Mouse (Mus musculus): ENCODE measurements at regions not wholly inside any gene's neighbourhood (a gene's known extent, or its start where the extent isn't known, plus 50 kb on each side); places are given as distances from the start of the nearest gene placed in this dataset.
A peak's percentile ranks its signal among the peaks of the same experiment; 100 is the strongest.

DNA sequence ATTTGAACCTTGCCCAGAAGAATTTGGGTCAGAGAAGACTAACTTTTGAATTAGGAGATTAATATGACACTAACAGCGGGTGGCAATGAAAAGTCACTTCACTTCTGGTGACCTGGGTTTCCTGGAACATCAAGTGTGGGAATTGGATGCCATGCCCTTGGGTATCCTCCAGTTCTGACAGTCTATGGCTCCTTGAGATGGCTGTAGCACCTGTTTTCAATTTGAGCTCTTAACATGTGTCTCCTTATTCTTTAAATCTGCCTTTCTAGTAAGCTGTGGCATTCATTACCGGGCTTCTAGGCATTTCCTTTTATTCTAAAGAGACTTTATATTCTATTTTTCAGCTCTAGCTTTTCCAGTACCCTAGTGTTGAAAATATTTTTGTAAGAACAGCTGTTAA is 164.9 kb upstream of the Gypa start:
- no peak overlapping the region for H3K27ac ChIP-seq (ENCODE audit: low read depth, low read length)
- DNase-seq (ENCODE audit: low spot score) (no peak), ATAC-seq (ENCODE audit: insufficient read depth, low FRiP score, low TSS enrichment) (no peak)
- no peaks in the 10 kb centered on the region for H3K9me3 ChIP-seq (ENCODE audit: control insufficient read depth, low read length)
- 80% methylated on average over 2 of the region's 2 CpGs for WGBS
- no peak overlapping the region for H3K4me3 ChIP-seq (ENCODE audit: low read depth, low read length)
- H3K4me2 ChIP-seq (ENCODE audit: low read depth): no peak overlapping the region
- H3K9ac ChIP-seq (ENCODE audit: low read length): no peak overlapping the region
- no peaks in the 10 kb centered on the region for H3K27me3 ChIP-seq (ENCODE audit: control insufficient read depth, insufficient read depth, low read length)
- H3K36me3 ChIP-seq (ENCODE audit: control insufficient read depth, insufficient read depth, low read length): no peaks in the 10 kb centered on the region
- H3K4me1 ChIP-seq (ENCODE audit: control insufficient read depth, insufficient read depth, low read length): no peaks in the 10 kb centered on the region

DNA sequence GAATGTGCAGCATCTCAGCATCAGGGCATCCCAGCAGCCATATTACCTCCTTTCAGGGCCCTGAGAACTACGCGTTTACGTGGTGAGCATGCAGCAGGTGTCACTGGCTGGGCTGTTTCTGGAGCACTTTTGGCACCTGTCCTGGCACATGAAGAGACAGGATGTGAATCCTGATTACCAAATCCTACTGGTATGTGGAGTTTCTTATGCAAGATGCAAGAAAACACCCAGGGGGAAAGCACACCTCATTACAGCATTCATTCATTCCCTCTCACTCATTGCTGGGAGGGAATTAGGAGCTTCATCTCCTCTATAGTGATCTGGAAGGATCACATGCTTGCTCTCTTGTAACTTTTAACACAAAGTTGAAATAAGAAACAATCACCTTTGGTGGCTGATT is 167.7 kb upstream of the Gypa start:
- H3K27ac ChIP-seq (ENCODE audit: low read depth, low read length): no peak overlapping the region
- DNase-seq (ENCODE audit: low spot score) (no peak), ATAC-seq (ENCODE audit: insufficient read depth, low FRiP score, low TSS enrichment) (no peak)
- H3K36me3 ChIP-seq (ENCODE audit: control insufficient read depth, insufficient read depth, low read length): no peaks in the 10 kb centered on the region
- H3K9ac ChIP-seq (ENCODE audit: low read length): no peak overlapping the region
- no peaks in the 10 kb centered on the region for H3K4me1 ChIP-seq (ENCODE audit: control insufficient read depth, insufficient read depth, low read length)
- 96% methylated on average over 3 of the region's 3 CpGs for WGBS
- H3K4me2 ChIP-seq (ENCODE audit: low read depth): no peak overlapping the region
- H3K9me3 ChIP-seq (ENCODE audit: control insufficient read depth, low read length): no peaks in the 10 kb centered on the region
- no peaks in the 10 kb centered on the region for H3K27me3 ChIP-seq (ENCODE audit: control insufficient read depth, insufficient read depth, low read length)
- H3K4me3 ChIP-seq (ENCODE audit: low read depth, low read length): no peak overlapping the region

DNA sequence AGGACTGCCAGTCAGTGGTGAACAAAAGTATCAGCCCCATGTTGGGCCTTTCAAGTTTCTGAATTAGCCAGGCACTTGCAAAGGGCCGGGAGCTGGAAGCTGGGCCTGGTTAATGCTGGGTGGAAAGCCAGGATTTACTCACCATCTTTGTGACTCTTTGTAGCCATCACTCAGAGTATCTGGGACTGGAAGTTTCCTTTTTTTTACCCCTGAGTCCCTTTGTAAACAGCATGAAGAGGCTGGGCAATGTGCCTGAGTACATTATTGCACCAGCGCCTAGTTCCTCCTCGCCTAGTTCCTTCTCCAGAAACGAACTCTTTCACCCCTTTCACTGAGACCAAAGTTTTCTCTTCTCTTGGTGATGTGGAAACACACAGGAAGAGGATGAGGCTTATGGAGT is 168.4 kb upstream of the Gypa start:
- Histone ChIP-seq H3K4me2 (ENCODE audit: low read depth) (no peak overlapping the region), H3K27ac (ENCODE audit: low read depth, low read length) (no peak overlapping the region), H3K4me1 (ENCODE audit: control insufficient read depth, insufficient read depth, low read length) (no peaks in the 10 kb centered on the region), H3K4me3 (ENCODE audit: low read depth, low read length) (no peak overlapping the region), H3K27me3 (ENCODE audit: control insufficient read depth, insufficient read depth, low read length) (no peaks in the 10 kb centered on the region), H3K9ac (ENCODE audit: low read length) (no peak overlapping the region), H3K9me3 (ENCODE audit: control insufficient read depth, low read length) (no peaks in the 10 kb centered on the region), H3K36me3 (ENCODE audit: control insufficient read depth, insufficient read depth, low read length) (no peaks in the 10 kb centered on the region)
- WGBS: 74% methylated on average over 4 of the region's 4 CpGs
- no peak for ATAC-seq (ENCODE audit: insufficient read depth, low FRiP score, low TSS enrichment)
- no peak for DNase-seq (ENCODE audit: low spot score)

DNA sequence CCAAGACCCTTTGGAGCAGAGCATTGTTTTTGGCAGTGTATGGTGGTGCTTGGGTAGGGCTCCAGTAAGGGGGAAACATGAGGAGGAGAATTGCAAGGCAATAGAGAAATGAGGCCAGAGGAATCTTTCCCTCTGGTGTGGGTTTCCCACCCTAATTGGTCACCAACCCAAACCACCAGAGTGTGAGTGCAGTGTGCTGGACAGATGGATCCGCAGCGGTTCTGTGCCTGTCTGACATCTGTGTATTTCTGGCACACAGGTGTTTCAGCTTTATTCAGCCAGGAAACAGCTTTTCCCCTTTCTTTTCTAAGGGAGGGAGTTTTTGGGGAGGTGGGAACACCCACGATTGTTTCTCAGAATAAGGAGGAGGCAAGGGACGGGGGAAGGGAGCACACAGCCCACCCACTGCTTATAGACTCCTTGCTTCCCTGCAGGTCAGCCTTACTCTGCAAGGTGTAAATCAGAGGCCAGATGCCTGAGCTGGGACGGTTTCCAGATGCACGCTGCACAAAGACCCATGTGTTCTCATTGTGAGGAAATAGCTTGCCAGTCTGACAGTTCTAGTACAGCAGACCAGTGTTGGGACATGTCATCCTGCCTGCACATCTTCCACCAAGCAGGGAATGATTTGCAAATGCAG is 175.2 kb upstream of the Gypa start:
- ATAC-seq (ENCODE audit: insufficient read depth, low FRiP score, low TSS enrichment) (no peak), DNase-seq (ENCODE audit: low spot score) (no peak)
- Histone ChIP-seq H3K27ac (ENCODE audit: low read depth, low read length) (no peak overlapping the region), H3K4me3 (ENCODE audit: low read depth, low read length) (no peak overlapping the region), H3K4me1 (ENCODE audit: control insufficient read depth, insufficient read depth, low read length) (peaks cover 8% of the 10 kb centered on the region; the same call in 1 of the 2 replicates), H3K9me3 (ENCODE audit: control insufficient read depth, low read length) (no peaks in the 10 kb centered on the region), H3K9ac (ENCODE audit: low read length) (no peak overlapping the region), H3K4me2 (ENCODE audit: low read depth) (no peak overlapping the region), H3K36me3 (ENCODE audit: control insufficient read depth, insufficient read depth, low read length) (no peaks in the 10 kb centered on the region), H3K27me3 (ENCODE audit: control insufficient read depth, insufficient read depth, low read length) (no peaks in the 10 kb centered on the region)
- WGBS: 27% methylated on average over 6 of the region's 6 CpGs

DNA sequence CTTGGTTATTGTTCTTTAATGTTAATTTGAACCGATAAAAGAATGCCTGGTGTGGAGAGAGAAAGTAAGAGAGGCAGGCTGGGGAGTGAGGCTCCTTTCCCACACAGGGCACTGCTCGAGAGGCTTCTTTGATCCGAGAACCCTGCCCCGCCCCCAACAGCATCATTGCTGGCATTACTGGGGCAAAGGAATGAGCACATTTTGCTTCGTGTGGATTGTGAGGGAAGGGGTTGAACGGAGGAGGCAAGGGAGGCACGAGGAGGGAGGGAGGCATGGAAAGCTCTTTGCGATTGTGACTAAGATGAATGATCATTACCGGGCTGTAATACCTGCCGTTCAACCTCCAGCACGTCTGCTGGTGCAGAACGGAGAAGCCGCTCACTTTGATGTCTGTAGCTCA is 178.2 kb upstream of the Gypa start:
- no peak overlapping the region for H3K27ac ChIP-seq (ENCODE audit: low read depth, low read length)
- H3K9ac ChIP-seq (ENCODE audit: low read length): peak overlapping the region; percentile 0; the same call in 1 of the 2 replicates
- ATAC-seq (ENCODE audit: insufficient read depth, low FRiP score, low TSS enrichment) (peak; percentile 74), DNase-seq (ENCODE audit: low spot score) (peak; percentile 58)
- peaks cover 8% of the 10 kb centered on the region; the same call in 1 of the 2 replicates for H3K4me1 ChIP-seq (ENCODE audit: control insufficient read depth, insufficient read depth, low read length)
- H3K4me3 ChIP-seq (ENCODE audit: low read depth, low read length): no peak overlapping the region
- no peaks in the 10 kb centered on the region for H3K36me3 ChIP-seq (ENCODE audit: control insufficient read depth, insufficient read depth, low read length)
- H3K4me2 ChIP-seq (ENCODE audit: low read depth): peak overlapping the region; percentile 39
- H3K9me3 ChIP-seq (ENCODE audit: control insufficient read depth, low read length): no peaks in the 10 kb centered on the region
- under 1% methylated on average over 13 of the region's 13 CpGs for WGBS
- H3K27me3 ChIP-seq (ENCODE audit: control insufficient read depth, insufficient read depth, low read length): no peaks in the 10 kb centered on the region

DNA sequence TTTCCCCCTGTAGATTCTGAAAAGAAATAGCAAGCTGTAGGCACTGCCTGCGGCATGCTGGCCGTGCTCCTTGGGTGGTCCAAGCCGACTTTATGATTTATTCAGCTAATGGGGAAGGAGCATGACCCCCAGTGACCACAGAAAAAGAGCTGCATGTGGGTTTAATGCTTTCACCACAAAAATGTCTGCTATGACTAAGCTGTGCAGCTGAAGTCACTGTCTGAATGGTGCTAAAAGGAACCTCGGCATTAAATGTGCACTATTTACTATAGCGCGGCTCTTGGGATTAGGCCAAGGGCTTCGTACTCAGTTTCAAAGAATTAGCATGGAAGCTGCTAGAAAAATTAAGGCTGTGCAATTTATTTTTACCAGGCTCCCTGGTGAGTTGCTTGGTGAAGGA is 178.8 kb upstream of the Gypa start:
- Histone ChIP-seq H3K27ac (ENCODE audit: low read depth, low read length) (no peak overlapping the region), H3K36me3 (ENCODE audit: control insufficient read depth, insufficient read depth, low read length) (no peaks in the 10 kb centered on the region), H3K9me3 (ENCODE audit: control insufficient read depth, low read length) (no peaks in the 10 kb centered on the region), H3K27me3 (ENCODE audit: control insufficient read depth, insufficient read depth, low read length) (no peaks in the 10 kb centered on the region), H3K4me3 (ENCODE audit: low read depth, low read length) (no peak overlapping the region), H3K4me1 (ENCODE audit: control insufficient read depth, insufficient read depth, low read length) (peaks cover 8% of the 10 kb centered on the region; the same call in 1 of the 2 replicates), H3K9ac (ENCODE audit: low read length) (no peak overlapping the region), H3K4me2 (ENCODE audit: low read depth) (peak overlapping the region; percentile 39)
- ATAC-seq (ENCODE audit: insufficient read depth, low FRiP score, low TSS enrichment) (peak; percentile 66), DNase-seq (ENCODE audit: low spot score) (peak; percentile 73)
- WGBS: 6% methylated on average over 7 of the region's 7 CpGs

DNA sequence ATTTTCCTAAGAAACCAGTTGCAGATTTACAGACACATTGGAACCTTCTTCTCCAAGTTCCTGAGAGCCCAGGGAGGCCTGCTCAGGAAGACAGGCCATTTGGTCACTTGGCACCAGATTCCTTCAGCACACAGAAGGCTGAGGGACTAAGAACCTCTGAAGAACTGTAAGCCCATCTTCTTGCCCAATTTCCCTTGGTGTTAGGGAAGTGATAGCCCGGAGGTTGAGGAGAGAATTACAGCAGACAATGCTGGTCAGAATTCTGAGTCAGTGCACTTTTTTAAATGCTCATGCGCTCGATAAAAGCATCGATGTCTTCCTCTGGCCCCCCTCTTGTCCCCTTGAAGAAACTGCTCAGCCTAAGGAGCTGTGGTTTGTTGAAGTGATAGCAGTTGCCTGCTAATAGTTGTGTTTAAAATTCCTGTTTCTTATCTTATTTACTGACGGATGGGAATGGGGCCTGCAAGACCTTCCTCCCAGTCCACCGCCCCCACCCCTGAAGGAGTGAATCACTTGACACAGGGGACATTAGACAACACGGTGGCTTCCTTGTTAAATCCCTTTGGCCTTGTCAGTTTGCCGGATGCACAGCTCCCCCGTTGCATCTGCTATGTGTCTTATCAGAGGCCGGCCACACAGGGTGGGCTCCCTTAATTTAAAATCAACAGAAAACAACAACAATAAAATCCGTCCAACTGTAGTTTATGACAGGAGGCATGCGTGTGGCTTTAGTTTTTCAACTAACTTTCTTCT is 179.5 kb upstream of the Gypa start:
- H3K4me3 ChIP-seq (ENCODE audit: low read depth, low read length): no peak overlapping the region
- H3K4me1 ChIP-seq (ENCODE audit: control insufficient read depth, insufficient read depth, low read length): peaks cover 8% of the 10 kb centered on the region; the same call in 1 of the 2 replicates
- WGBS: 28% methylated on average over 12 of the region's 12 CpGs
- no peak overlapping the region for H3K27ac ChIP-seq (ENCODE audit: low read depth, low read length)
- DNase-seq (ENCODE audit: low spot score): no peak
- no peaks in the 10 kb centered on the region for H3K9me3 ChIP-seq (ENCODE audit: control insufficient read depth, low read length)
- no peak overlapping the region for H3K9ac ChIP-seq (ENCODE audit: low read length)
- ATAC-seq (ENCODE audit: insufficient read depth, low FRiP score, low TSS enrichment): no peak
- H3K36me3 ChIP-seq (ENCODE audit: control insufficient read depth, insufficient read depth, low read length): no peaks in the 10 kb centered on the region
- no peak overlapping the region for H3K4me2 ChIP-seq (ENCODE audit: low read depth)
- no peaks in the 10 kb centered on the region for H3K27me3 ChIP-seq (ENCODE audit: control insufficient read depth, insufficient read depth, low read length)

DNA sequence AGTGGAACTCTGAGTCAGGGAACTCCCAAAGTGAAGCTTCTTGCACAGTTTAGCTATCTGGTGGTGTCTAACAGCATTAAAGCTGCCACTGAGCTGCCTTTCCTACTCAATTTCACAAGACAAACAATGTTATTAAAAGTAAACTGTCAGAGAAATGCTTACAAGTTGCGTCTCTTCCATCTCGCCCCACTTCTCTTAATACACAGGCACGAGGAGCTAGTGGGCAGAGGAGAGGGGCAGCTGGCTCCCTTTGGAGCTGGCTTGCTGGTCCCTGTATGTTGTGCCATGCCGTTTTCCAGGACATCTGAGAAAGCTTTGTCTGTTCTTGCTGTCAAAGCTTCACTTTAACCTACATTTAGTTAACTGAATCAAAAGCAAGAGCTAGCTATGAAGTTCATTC is 185.8 kb upstream of the Gypa start:
- no peak overlapping the region for H3K4me2 ChIP-seq (ENCODE audit: low read depth)
- no peaks in the 10 kb centered on the region for H3K27me3 ChIP-seq (ENCODE audit: control insufficient read depth, insufficient read depth, low read length)
- H3K4me1 ChIP-seq (ENCODE audit: control insufficient read depth, insufficient read depth, low read length): no peaks in the 10 kb centered on the region
- no peaks in the 10 kb centered on the region for H3K9me3 ChIP-seq (ENCODE audit: control insufficient read depth, low read length)
- no peak overlapping the region for H3K27ac ChIP-seq (ENCODE audit: low read depth, low read length)
- H3K36me3 ChIP-seq (ENCODE audit: control insufficient read depth, insufficient read depth, low read length): no peaks in the 10 kb centered on the region
- ATAC-seq (ENCODE audit: insufficient read depth, low FRiP score, low TSS enrichment): no peak
- no peak for DNase-seq (ENCODE audit: low spot score)
- WGBS: 81% methylated on average over 4 of the region's 4 CpGs
- H3K4me3 ChIP-seq (ENCODE audit: low read depth, low read length): no peak overlapping the region
- H3K9ac ChIP-seq (ENCODE audit: low read length): no peak overlapping the region

DNA sequence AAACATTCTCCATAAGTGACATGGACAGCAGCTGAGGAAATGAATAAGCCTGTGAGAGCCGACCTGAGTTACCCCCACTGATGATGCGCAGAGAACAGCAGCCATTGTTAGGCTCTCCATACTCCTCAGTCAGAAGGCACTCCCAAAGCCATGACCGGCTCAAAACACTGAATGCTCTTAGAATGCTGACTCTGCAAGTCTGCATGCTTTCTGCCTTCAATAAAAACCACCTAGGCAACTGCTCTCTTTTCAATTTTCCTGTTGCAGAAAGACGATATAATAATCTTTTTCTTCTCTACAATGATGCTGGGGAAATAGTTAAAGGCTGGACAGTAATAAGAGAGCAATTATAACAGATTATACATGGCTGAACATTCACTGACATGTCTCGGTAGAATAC is 195.0 kb upstream of the Gypa start:
- H3K9me3 ChIP-seq (ENCODE audit: control insufficient read depth, low read length): no peaks in the 10 kb centered on the region
- no peaks in the 10 kb centered on the region for H3K36me3 ChIP-seq (ENCODE audit: control insufficient read depth, insufficient read depth, low read length)
- no peak overlapping the region for H3K27ac ChIP-seq (ENCODE audit: low read depth, low read length)
- 70% methylated on average over 5 of the region's 5 CpGs for WGBS
- ATAC-seq (ENCODE audit: insufficient read depth, low FRiP score, low TSS enrichment) (no peak), DNase-seq (ENCODE audit: low spot score) (no peak)
- H3K4me2 ChIP-seq (ENCODE audit: low read depth): no peak overlapping the region
- no peak overlapping the region for H3K9ac ChIP-seq (ENCODE audit: low read length)
- H3K4me1 ChIP-seq (ENCODE audit: control insufficient read depth, insufficient read depth, low read length): no peaks in the 10 kb centered on the region
- H3K4me3 ChIP-seq (ENCODE audit: low read depth, low read length): no peak overlapping the region
- no peaks in the 10 kb centered on the region for H3K27me3 ChIP-seq (ENCODE audit: control insufficient read depth, insufficient read depth, low read length)
